Mouse (Mus musculus) layer of hippocampus, postnatal 36 days (tissue): ENCODE measurements at regions not wholly inside any gene's neighbourhood (a gene's known extent, or its start where the extent isn't known, plus 50 kb on each side); places are given as distances from the start of the nearest gene placed in this dataset.

Source experiments
- DNase-seq, 2 experiments: peaks; one replicate each; pipeline ENCODE4 v3.0.0; 2022

GRCm38 (mm10) chr15:30029257-30029899, 143.0 kb upstream of the Ctnnd2 start:
- peak; percentile 45 to 71 for DNase-seq

- DNase-seq: no peak
These were observed 137.0 kb upstream of the Ctnnd2 start for GRCm38 (mm10) chr15:30035367-30035766.

GRCm38 (mm10) chr15:30050851-30051250, 121.5 kb upstream of the Ctnnd2 start:
- DNase-seq: no peak

- no peak for DNase-seq
These were observed 112.6 kb upstream of the Ctnnd2 start for GRCm38 (mm10) chr15:30059808-30060207.

GRCm38 (mm10) chr15:30060505-30061342, 111.7 kb upstream of the Ctnnd2 start:
- no peak for DNase-seq

- no peak for DNase-seq
These were observed 100.7 kb upstream of the Ctnnd2 start for GRCm38 (mm10) chr15:30071668-30072067.

GRCm38 (mm10) chr15:30072301-30072700, 100.1 kb upstream of the Ctnnd2 start:
- no peak for DNase-seq

- DNase-seq: no peak
These were observed 85.3 kb upstream of the Ctnnd2 start for GRCm38 (mm10) chr15:30087120-30087519.

GRCm38 (mm10) chr15:30122061-30122460, 50.3 kb upstream of the Ctnnd2 start:
- no peak for DNase-seq
